In the genomic region with DNA sequence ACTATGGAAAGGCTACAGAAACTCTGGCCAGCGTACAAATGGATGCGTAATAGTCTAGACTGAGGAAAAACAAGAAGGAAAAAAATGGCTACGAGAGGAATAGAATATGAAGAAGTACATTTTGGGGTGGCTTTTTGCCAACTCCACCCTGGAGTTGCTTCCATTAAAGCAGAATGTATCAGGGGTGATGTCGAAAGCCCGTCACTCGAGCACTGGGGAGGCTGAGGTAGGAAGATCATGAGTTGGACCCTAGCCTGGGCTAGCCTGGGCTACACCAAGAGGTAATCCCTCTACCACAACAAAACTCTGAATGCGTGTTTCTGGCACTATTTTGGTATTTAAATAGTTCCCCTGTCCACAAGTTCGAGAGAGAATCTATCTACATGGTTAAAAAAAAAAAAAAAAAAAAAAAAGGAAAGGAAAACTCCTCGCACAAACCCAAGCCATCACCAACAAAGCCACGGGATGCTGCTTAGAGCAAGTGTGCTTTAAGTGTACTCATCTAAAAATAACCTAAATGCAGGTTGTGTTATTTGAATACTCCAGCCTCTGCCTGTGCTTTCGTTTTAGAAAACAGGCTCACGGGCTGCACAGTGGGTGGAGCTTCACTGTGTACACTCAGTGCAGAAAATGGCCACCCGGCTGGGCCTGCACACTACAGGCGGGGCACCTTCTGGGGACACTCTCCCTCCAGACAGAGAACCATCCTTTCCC, we compare ENCODE assay signal across 8 mouse cellular contexts. TPM values are rescaled to one million over a fixed set of nuclear protein-coding genes. Genes with fewer than 3 reads are reported as not detected.
DNase-seq lines count a peak whose midpoint lies in the region; ATAC-seq lines count a peak whose summit lies in the region.

No protein-coding gene starts in this region.

- H3K9ac ChIP-seq in lung, embryonic 16.5 days (ENCODE audit: low read length): no peak overlapping the region
- peak overlapping the region; percentile 30 for H3K9ac ChIP-seq in stomach, embryonic 16.5 days (ENCODE audit: low read length)

- H3K27me3 ChIP-seq in lung, embryonic 16.5 days (ENCODE audit: control insufficient read depth, insufficient read depth, low read depth, low read length): no peaks in the 10 kb centered on the region
- no peaks in the 10 kb centered on the region for H3K27me3 ChIP-seq in stomach, embryonic 16.5 days (ENCODE audit: control insufficient read depth, insufficient read depth, low read length)

- H3K4me1 ChIP-seq in lung, embryonic 16.5 days (replicated peaks; ENCODE audit: control insufficient read depth, insufficient read depth, low read length): peaks cover 24% of the 10 kb centered on the region
- H3K4me1 ChIP-seq in stomach, embryonic 16.5 days (ENCODE audit: control insufficient read depth, insufficient read depth, low read length): peaks cover 13% of the 10 kb centered on the region

- H3K4me2 ChIP-seq in lung, embryonic 16.5 days (ENCODE audit: low read depth, low read length): peak overlapping the region; percentile 21; the same call in 1 of the 2 replicates
- H3K4me2 ChIP-seq in stomach, embryonic 16.5 days (ENCODE audit: low read depth, low read length): peak overlapping the region; percentile 44

- peak; percentile 70 for ATAC-seq in lung, embryonic 16.5 days (ENCODE audit: low read depth)
- ATAC-seq in stomach, embryonic 16.5 days (ENCODE audit: insufficient read depth, low FRiP score): peak; percentile 78; the same call in 1 of the 2 replicates

- WGBS in lung, embryonic 16.5 days: 68% methylated on average over 14 of the region's 14 CpGs
- WGBS in stomach, embryonic 16.5 days: 69% methylated on average over 14 of the region's 14 CpGs

- DNase-seq in urinary bladder, postnatal 25 days (ENCODE audit: low spot score): peak; percentile 35
- no peak for DNase-seq in urinary bladder, adult 2 months (ENCODE audit: low spot score)
- DNase-seq in c-Kit-negative CD71-positive TER-119-positive erythroid progenitor cells, embryonic 14.5 days (ENCODE audit: low read depth, low spot score): peak; percentile 22
- peak; percentile 74 to 75 for DNase-seq in heart, postnatal 10 days
- no peak for DNase-seq in cerebellum, postnatal 10 days
- no peak for DNase-seq in cerebellum, adult 9-10 months

- H3K9me3 ChIP-seq in lung, embryonic 16.5 days (ENCODE audit: control insufficient read depth, low read length): no peaks in the 10 kb centered on the region
- H3K9me3 ChIP-seq in stomach, embryonic 16.5 days (replicated peaks; ENCODE audit: control insufficient read depth, low read length): no peaks in the 10 kb centered on the region

- 0 out of 2 replicates have a peak, but pooled peaks cover 3% of the 10 kb centered on the region for H3K36me3 ChIP-seq in lung, embryonic 16.5 days (ENCODE audit: control insufficient read depth, insufficient read depth, low read length)
- H3K36me3 ChIP-seq in stomach, embryonic 16.5 days (ENCODE audit: control insufficient read depth, insufficient read depth, low read length): no peaks in the 10 kb centered on the region; the same call in 1 of the 2 replicates

- no peak overlapping the region for H3K27ac ChIP-seq in lung, embryonic 16.5 days (ENCODE audit: low read length)
- peak overlapping the region; percentile 70 for H3K27ac ChIP-seq in stomach, embryonic 16.5 days (ENCODE audit: low read length)

- H3K4me3 ChIP-seq in lung, embryonic 16.5 days (ENCODE audit: low read length): no peak overlapping the region
- peak overlapping the region; percentile 25 for H3K4me3 ChIP-seq in stomach, embryonic 16.5 days (replicated peaks; ENCODE audit: low read length)

- intact Hi-C loops in heart, postnatal 10 days (cut with DNase I): no loop called here

RNA-seq across cellular contexts. Expression of gene Zbtb38, which starts 39.7 kb away (rescaled TPM):
- polyA plus RNA-seq in urinary bladder, adult 2 months (2012; rRNA removed): 8.1 and 14.3 TPM in 2 replicates
- total RNA-seq in heart, postnatal 10 days (2021): 10 to 100 TPM; 30.2 to 37.0 TPM
- polyA plus RNA-seq in lung, embryonic 16.5 days (2015; fragmentation: Nextera tagmentation; extraction: Ambion mirVana): 27.2 and 29.2 TPM in 2 replicates
- polyA plus RNA-seq in stomach, embryonic 16.5 days (2015; fragmentation: Nextera tagmentation; extraction: Ambion mirVana): 19.4 and 21.2 TPM in 2 replicates

Comparison
In these comparisons a context has a peak if more than half of its experiments do, and no peak if none do; other contexts are left out.
1. DNase-seq: peak in urinary bladder, postnatal 25 days (single experiment), c-Kit-negative CD71-positive TER-119-positive erythroid progenitor cells, embryonic 14.5 days (single experiment) and heart, postnatal 10 days (2 of 2); none in urinary bladder, adult 2 months (single experiment), cerebellum, postnatal 10 days (0 of 2) and cerebellum, adult 9-10 months (single experiment).